Mouse (Mus musculus) left cerebral cortex, postnatal 4 days (tissue): ENCODE measurements around the gene Ppp2r3c. TPM values are rescaled to one million over a fixed set of nuclear protein-coding genes. Genes with fewer than 3 reads are reported as not detected.
"Not testable (repeated sequence)": the region's sequence is repeated elsewhere in the genome, so short reads cannot be mapped to it uniquely, and the experiment has no call there.

Experiments
- DNase-seq: peaks from one replicate; pipeline ENCODE4 v3.0.0-alpha.2; 2022
- intact Hi-C: fragments of 180-260 bp; cut with DNase I; formaldehyde crosslinking; loops from one replicate; pipeline ENCODE4 v1.15.1; 2025
- total RNA-seq, 2 experiments: library from RNA; stranded (reverse); gene quantifications; 2 replicates each; pipeline ENCODE4 v1.2.3; 2021

The Ppp2r3c gene
- total RNA-seq, 2 experiments from 2014 or later = 15.5 to 20.5 TPM

DNA sequence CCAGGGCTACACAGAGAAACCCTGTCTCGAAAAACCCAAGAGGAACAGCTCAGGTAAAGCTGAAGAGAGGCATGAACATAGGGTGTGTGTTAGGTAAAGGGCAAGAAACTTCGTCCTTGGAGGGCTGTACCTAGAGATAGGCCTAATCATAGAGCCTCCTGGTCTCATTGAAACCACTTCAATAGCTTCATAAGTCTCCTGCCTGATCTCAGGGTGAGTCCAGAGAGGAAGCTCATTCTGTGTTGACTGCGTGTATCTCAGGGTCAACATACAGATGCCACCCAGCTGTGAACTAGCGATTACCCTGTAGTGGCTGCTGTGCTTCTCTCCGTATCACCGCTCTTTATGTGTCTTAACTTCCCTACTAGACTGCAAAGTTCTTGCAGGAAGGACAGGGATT, 25.2 kb downstream of the Ppp2r3c start:
- DNase-seq, intact Hi-C loops: not testable (repeated sequence)

- intact Hi-C loops = no loop called here
Measured at GRCm38 (mm10) chr12:55272243-55272642, 30.6 kb downstream of the Ppp2r3c start.

DNA sequence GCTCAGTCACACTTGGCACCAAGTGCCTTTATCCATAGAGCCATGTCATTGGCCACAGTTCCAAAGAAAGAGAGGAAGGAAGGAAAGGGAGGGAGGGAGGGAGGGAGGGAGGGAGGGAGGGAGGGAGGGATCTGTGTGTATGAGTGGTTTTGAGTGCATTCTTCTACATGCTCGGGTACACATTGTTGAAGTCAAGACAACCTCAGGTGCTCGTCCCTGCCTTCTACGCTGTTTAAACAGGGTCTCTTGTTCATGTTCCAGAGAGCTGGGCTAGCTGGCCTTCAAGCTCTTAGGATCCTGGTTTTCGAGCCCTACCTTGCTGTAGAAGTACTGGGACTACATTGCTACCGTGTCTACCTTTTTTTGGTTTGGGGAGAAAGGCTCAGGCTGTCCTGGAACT, 39.4 kb downstream of the Ppp2r3c start:
- DNase-seq, intact Hi-C loops: not testable (repeated sequence)

More at GRCm38 (mm10) chr12:55272243-55272642, 30.6 kb downstream of the Ppp2r3c start:
- no peak for DNase-seq

GRCm38 (mm10) chr12:55261950-55262349, 40.8 kb downstream of the Ppp2r3c start:
- intact Hi-C loops, DNase-seq: not testable (repeated sequence)

DNA sequence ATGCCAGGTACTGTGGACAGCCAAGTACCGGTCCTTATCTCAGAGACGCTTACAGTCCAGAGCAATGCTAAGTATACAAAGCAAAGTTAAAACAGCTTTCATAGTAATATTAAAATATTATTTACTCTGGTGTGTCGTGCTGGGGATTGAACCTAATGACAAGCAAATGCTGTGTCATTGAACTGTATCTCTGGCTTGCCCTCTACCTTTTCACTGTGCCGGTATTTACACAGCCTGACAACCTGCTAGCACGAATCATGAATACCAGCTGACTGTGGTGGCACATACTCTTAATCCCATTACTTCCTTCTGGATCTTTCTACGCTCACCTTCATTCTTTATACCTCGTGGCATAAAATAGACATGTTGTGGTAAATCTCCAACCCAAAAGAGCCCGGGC, 60.6 kb downstream of the Ppp2r3c start:
- DNase-seq, intact Hi-C loops: not testable (repeated sequence)

DNA sequence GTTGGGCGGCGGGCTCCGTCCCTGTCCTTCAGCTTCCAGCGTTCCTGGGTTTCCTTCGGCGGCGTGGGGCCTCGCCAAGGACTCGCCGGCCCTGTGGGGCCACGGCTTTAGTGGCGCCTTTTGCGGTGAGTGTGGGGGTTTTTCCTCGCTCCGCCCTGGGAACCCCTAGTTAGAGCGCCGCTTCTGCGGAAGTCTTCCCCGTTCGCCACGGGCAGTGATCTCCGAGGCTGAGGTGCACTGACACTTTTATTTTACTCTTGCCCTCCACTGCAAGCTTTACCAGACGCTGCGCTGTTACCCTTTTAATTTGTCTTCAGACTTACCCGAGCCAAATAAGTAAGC, 72.3 kb downstream of the Ppp2r3c start:
- DNase-seq, intact Hi-C loops: not testable (repeated sequence)

GRCm38 (mm10) chr12:55229626-55230519, 72.9 kb downstream of the Ppp2r3c start, which contains the start of gene Srp54c:
Gene Srp54c (plus strand): TSS chr12:55230168.
- intact Hi-C loops, DNase-seq: not testable (repeated sequence)

Other genes with a start within 250 kb of the Ppp2r3c start
- 10 to 100 TPM; 12.6 to 13.8 TPM for gene 2700097O09Rik, start 222.9 kb downstream of the Ppp2r3c start, total RNA-seq
- 100 to 1,000 TPM; 108 to 111 TPM for gene Srp54a, start 222.7 kb downstream of the Ppp2r3c start, total RNA-seq
- 10 to 100 TPM; 32.6 to 47.0 TPM for gene Fam177a, start 178.5 kb downstream of the Ppp2r3c start, total RNA-seq
- 10 to 100 TPM; 52.7 to 56.2 TPM for gene Srp54b, start 147.9 kb downstream of the Ppp2r3c start, total RNA-seq
- 10 to 100 TPM in 1 of 2 experiments, 1 to 10 TPM in 1; 1.8 to 13.0 TPM for gene 1700047I17Rik2, start 103.4 kb downstream of the Ppp2r3c start, total RNA-seq
- gene Srp54c, start 72.8 kb downstream of the Ppp2r3c start, total RNA-seq = 10 to 100 TPM; 34.4 to 41.0 TPM
- 10 to 100 TPM in 1 of 2 experiments, 1 to 10 TPM in 1; 9.5 to 12.7 TPM for gene 1110008L16Rik, start 3.4 kb downstream of the Ppp2r3c start, total RNA-seq
- gene Psma6, start 81.2 kb upstream of the Ppp2r3c start, total RNA-seq = 100 to 1,000 TPM; 173 to 183 TPM
- gene Nfkbia, start 189.6 kb upstream of the Ppp2r3c start, total RNA-seq = 10 to 100 TPM; 26.8 to 33.6 TPM